Mouse (Mus musculus) neural tube, embryonic 13.5 days (tissue): ENCODE data around the gene Id1. TPM values are rescaled to one million over a fixed set of nuclear protein-coding genes. Genes with fewer than 3 reads are reported as not detected.

Experiments
- ATAC-seq: fragments of 200-750 bp; cut with Nextera tagmentation; 2 replicates; pipeline ENCODE4 v1.8.0; 2017; ENCODE audit warnings: low read depth, mild to moderate bottlenecking, moderate TSS enrichment, moderate library complexity
- H3K27ac ChIP-seq: fragments of 300-500 bp; sonication (generic); replicated peaks from 2 replicates; pipeline ENCODE4 v1.5.1; 2015; ENCODE audit warnings: moderate library complexity, mild to moderate bottlenecking, inconsistent platforms
- H3K27me3 ChIP-seq: fragments of 300-500 bp; sonication (generic); 2 replicates; pipeline ENCODE4 v1.6.1; 2015; ENCODE audit warnings: mild to moderate bottlenecking, inconsistent platforms
- H3K36me3 ChIP-seq: fragments of 300-500 bp; sonication (generic); 2 replicates; pipeline ENCODE4 v1.6.1; 2015; ENCODE audit warnings: mild to moderate bottlenecking, inconsistent platforms
- H3K4me1 ChIP-seq: fragments of 300-500 bp; sonication (generic); replicated peaks from 2 replicates; pipeline ENCODE4 v1.6.1; 2015; ENCODE audit warnings: inconsistent platforms
- H3K4me2 ChIP-seq: fragments of 300-500 bp; sonication (generic); 2 replicates; pipeline ENCODE4 v1.6.1; 2015; ENCODE audit warnings: inconsistent platforms, mild to moderate bottlenecking, moderate library complexity
- H3K4me3 ChIP-seq: fragments of 300-500 bp; sonication (generic); 2 replicates; pipeline ENCODE4 v1.5.1; 2015; ENCODE audit warnings: mild to moderate bottlenecking, inconsistent platforms
- H3K9ac ChIP-seq: fragments of 300-500 bp; sonication (generic); 2 replicates; pipeline ENCODE4 v1.6.1; 2015; ENCODE audit warnings: moderate library complexity, mild to moderate bottlenecking, inconsistent platforms
- H3K9me3 ChIP-seq: fragments of 300-500 bp; sonication (generic); 2 replicates; pipeline ENCODE4 v1.6.1; 2016; ENCODE audit warnings: inconsistent platforms
- WGBS: fragments of 180-500 bp; shearing (Covaris S2); methylation state at CpG from one replicate; pipeline ENCODE4 v1.1.7; 2015; 5-methylcytosine and 5-hydroxymethylcytosine counted together
- polyA plus RNA-seq: library from polyadenylated mRNA; unstranded; fragments of >200 nt; fragmentation: Nextera tagmentation; extraction: Ambion mirVana; gene quantifications from 2 replicates; pipeline ENCODE4 v1.2.1, GENCODE M21; 2015

Id1 gene
- 63.6 and 68.2 TPM in 2 replicates for polyA plus RNA-seq

GRCm38 (mm10) chr2:152736090-152736601 lies at the start of gene Id1:
TSS of gene Id1 (plus strand) at chr2:152736251.
- Histone ChIP-seq H3K36me3 (no peaks in the 10 kb centered on the region), H3K4me2 (peak within 1 kb of the TSS; percentile 89), H3K9ac (peak within 1 kb of the TSS; percentile 84), H3K27ac (peak within 1 kb of the TSS; percentile 88), H3K27me3 (no peaks in the 10 kb centered on the region), H3K4me3 (peak within 1 kb of the TSS; percentile 57), H3K4me1 (peaks cover 62% of the 10 kb centered on the region), H3K9me3 (no peaks in the 10 kb centered on the region)
- peak; percentile 73 for ATAC-seq
- 0% methylated on average over 28 of the region's 28 CpGs for WGBS

GRCm38 (mm10) chr2:152686399-152686798 lies 49.7 kb upstream of the Id1 start:
- peaks cover 27% of the 10 kb centered on the region for H3K4me1 ChIP-seq
- peak overlapping the region; percentile 45 for H3K4me2 ChIP-seq
- ATAC-seq = peak; percentile 16
- peak overlapping the region; percentile 20 for H3K4me3 ChIP-seq
- H3K27me3 ChIP-seq = no peaks in the 10 kb centered on the region
- H3K9ac ChIP-seq = peak overlapping the region; percentile 59
- H3K36me3 ChIP-seq = peaks cover 100% of the 10 kb centered on the region
- WGBS = 59% methylated on average over 12 of the region's 12 CpGs
- H3K27ac ChIP-seq = peak overlapping the region; percentile 74
- no peaks in the 10 kb centered on the region for H3K9me3 ChIP-seq

GRCm38 (mm10) chr2:152686806-152687267 lies 49.2 kb upstream of the Id1 start, which contains the start of gene Mcts2:
TSS of gene Mcts2 (plus strand) at chr2:152687035.
- Histone ChIP-seq H3K4me2 (peak within 1 kb of the TSS; percentile 80), H3K9ac (peak within 1 kb of the TSS; percentile 66), H3K27me3 (no peaks in the 10 kb centered on the region), H3K4me1 (peaks cover 27% of the 10 kb centered on the region), H3K4me3 (peak within 1 kb of the TSS; percentile 47), H3K36me3 (peaks cover 100% of the 10 kb centered on the region), H3K27ac (peak within 1 kb of the TSS; percentile 74), H3K9me3 (no peaks in the 10 kb centered on the region)
- 44% methylated on average over 45 of the region's 45 CpGs for WGBS
- peak; percentile 96 for ATAC-seq

GRCm38 (mm10) chr2:152691564-152692217 lies 44.4 kb upstream of the Id1 start:
- Histone ChIP-seq H3K9me3 (no peaks in the 10 kb centered on the region), H3K4me1 (peaks cover 29% of the 10 kb centered on the region), H3K27me3 (no peaks in the 10 kb centered on the region), H3K27ac (peak overlapping the region; percentile 15; the same call in 1 of the 2 replicates), H3K9ac (peak overlapping the region; percentile 22), H3K4me3 (no peak overlapping the region), H3K36me3 (peaks cover 78% of the 10 kb centered on the region), H3K4me2 (no peak overlapping the region)
- 85% methylated on average over 7 of the region's 7 CpGs for WGBS
- ATAC-seq = no peak

- no peak for ATAC-seq
- peak overlapping the region; percentile 42; the same call in 1 of the 2 replicates for H3K27ac ChIP-seq
Measured at GRCm38 (mm10) chr2:152693233-152693632, 42.8 kb upstream of the Id1 start.

GRCm38 (mm10) chr2:152693735-152694134 lies 42.3 kb upstream of the Id1 start:
- peaks cover 76% of the 10 kb centered on the region for H3K36me3 ChIP-seq
- peak overlapping the region; percentile 23 for H3K4me3 ChIP-seq
- peak overlapping the region; percentile 42; the same call in 1 of the 2 replicates for H3K27ac ChIP-seq
- H3K4me1 ChIP-seq = peaks cover 20% of the 10 kb centered on the region
- H3K4me2 ChIP-seq = peak overlapping the region; percentile 50
- peak overlapping the region; percentile 62 for H3K9ac ChIP-seq
- no peaks in the 10 kb centered on the region for H3K27me3 ChIP-seq
- no peak for ATAC-seq
- 90% methylated on average over 13 of the region's 13 CpGs for WGBS
- no peaks in the 10 kb centered on the region for H3K9me3 ChIP-seq

More at GRCm38 (mm10) chr2:152693233-152693632, 42.8 kb upstream of the Id1 start:
- Histone ChIP-seq H3K36me3 (peaks cover 76% of the 10 kb centered on the region), H3K27me3 (no peaks in the 10 kb centered on the region), H3K4me3 (peak overlapping the region; percentile 23), H3K9ac (peak overlapping the region; percentile 62), H3K4me2 (peak overlapping the region; percentile 50), H3K9me3 (no peaks in the 10 kb centered on the region), H3K4me1 (peaks cover 24% of the 10 kb centered on the region)
- 17% methylated on average over 9 of the region's 9 CpGs for WGBS

- ATAC-seq = no peak
- Histone ChIP-seq H3K4me3 (no peak overlapping the region), H3K9me3 (no peaks in the 10 kb centered on the region), H3K4me2 (no peak overlapping the region), H3K9ac (no peak overlapping the region), H3K27me3 (no peaks in the 10 kb centered on the region), H3K4me1 (peaks cover 20% of the 10 kb centered on the region), H3K27ac (no peak overlapping the region), H3K36me3 (peaks cover 76% of the 10 kb centered on the region)
- 87% methylated on average over 7 of the region's 7 CpGs for WGBS
Measured at GRCm38 (mm10) chr2:152694708-152695107, 41.3 kb upstream of the Id1 start.

- no peak overlapping the region for H3K4me3 ChIP-seq
- peaks cover 76% of the 10 kb centered on the region for H3K36me3 ChIP-seq
- peaks cover 20% of the 10 kb centered on the region for H3K4me1 ChIP-seq
- WGBS = 74% methylated on average over 10 of the region's 10 CpGs
- H3K27me3 ChIP-seq = no peaks in the 10 kb centered on the region
- H3K4me2 ChIP-seq = no peak overlapping the region
- H3K27ac ChIP-seq = peak overlapping the region; percentile 67
- H3K9ac ChIP-seq = peak overlapping the region; percentile 64
- ATAC-seq = peak; percentile 36
- H3K9me3 ChIP-seq = no peaks in the 10 kb centered on the region
Measured at GRCm38 (mm10) chr2:152696016-152696415, 40.0 kb upstream of the Id1 start.

- Histone ChIP-seq H3K36me3 (peaks cover 76% of the 10 kb centered on the region), H3K27me3 (no peaks in the 10 kb centered on the region), H3K4me3 (no peak overlapping the region), H3K4me2 (no peak overlapping the region), H3K4me1 (peaks cover 20% of the 10 kb centered on the region), H3K9me3 (no peaks in the 10 kb centered on the region), H3K27ac (peak overlapping the region; percentile 67), H3K9ac (peak overlapping the region; percentile 64)
- WGBS = 44% methylated on average over 20 of the region's 20 CpGs
- peak; percentile 82 for ATAC-seq
Measured at GRCm38 (mm10) chr2:152696476-152697164, 39.4 kb upstream of the Id1 start.

- WGBS = 96% methylated on average over 10 of the region's 10 CpGs
- no peak overlapping the region for H3K4me3 ChIP-seq
- H3K9ac ChIP-seq = 0 out of 2 replicates have a peak overlapping the region, but pooled peaks have one; percentile 17
- H3K4me1 ChIP-seq = peaks cover 12% of the 10 kb centered on the region
- peaks cover 98% of the 10 kb centered on the region for H3K36me3 ChIP-seq
- no peak overlapping the region for H3K27ac ChIP-seq
- no peaks in the 10 kb centered on the region for H3K9me3 ChIP-seq
- ATAC-seq = no peak
- no peaks in the 10 kb centered on the region for H3K27me3 ChIP-seq
- H3K4me2 ChIP-seq = no peak overlapping the region
Measured at GRCm38 (mm10) chr2:152700138-152700537, 35.9 kb upstream of the Id1 start.

GRCm38 (mm10) chr2:152700725-152701124 lies 35.3 kb upstream of the Id1 start:
- 93% methylated on average over 8 of the region's 8 CpGs for WGBS
- Histone ChIP-seq H3K27ac (no peak overlapping the region), H3K9ac (no peak overlapping the region), H3K9me3 (no peaks in the 10 kb centered on the region), H3K4me2 (no peak overlapping the region), H3K4me3 (no peak overlapping the region), H3K4me1 (peaks cover 18% of the 10 kb centered on the region), H3K27me3 (no peaks in the 10 kb centered on the region), H3K36me3 (peaks cover 98% of the 10 kb centered on the region)
- no peak for ATAC-seq
